Mouse (Mus musculus) bone marrow, adult 2 months (tissue): ENCODE data around the gene Zmat3. TPM values are rescaled to one million over a fixed set of nuclear protein-coding genes. Genes with fewer than 3 reads are reported as not detected.

Experiments used
- H3K27ac ChIP-seq: fragments of 200-500 bp; 2 replicates; pipeline ENCODE4 v1.5.1; 2012; ENCODE audit warnings: low read depth, mild to moderate bottlenecking, control low read depth, inconsistent platforms, low read length; ENCODE audit not compliant: control insufficient read depth, poor library complexity, insufficient read depth
- H3K4me1 ChIP-seq: fragments of 200-500 bp; 2 replicates; pipeline ENCODE4 v1.6.1; 2011; ENCODE audit warnings: low read length; ENCODE audit not compliant: control insufficient read depth, insufficient read depth
- H3K4me3 ChIP-seq: fragments of 200-500 bp; replicated peaks from 2 replicates; pipeline ENCODE3; 2011; ENCODE audit warnings: mild to moderate bottlenecking, low read depth, low read length, control low read depth; ENCODE audit not compliant: control insufficient read depth
- CTCF ChIP-seq: fragments of 200-500 bp; IDR thresholded peaks from 2 replicates; pipeline ENCODE4 v1.5.1; 2011; ENCODE audit warnings: low read length, control low read depth; ENCODE audit not compliant: control insufficient read depth, insufficient read depth
- POLR2A ChIP-seq: fragments of 200-500 bp; IDR thresholded peaks from 2 replicates; pipeline ENCODE4 v1.6.1; 2011; ENCODE audit warnings: low read depth, mild to moderate bottlenecking, control low read depth, low read length, borderline replicate concordance; ENCODE audit not compliant: control insufficient read depth
- WGBS: fragments of 180-500 bp; shearing (Covaris S2); methylation state at CpG from one replicate; pipeline ENCODE4 v1.1.7; 2018; 5-methylcytosine and 5-hydroxymethylcytosine counted together
- polyA plus RNA-seq: library from polyadenylated mRNA; stranded (reverse); fragments of >200 nt; gene quantifications from 2 replicates; pipeline ENCODE4 v1.2.4, GENCODE M21; 2011; ENCODE audit warnings: low replicate concordance; ENCODE audit not compliant: missing spikeins, insufficient read depth, insufficient read length

Zmat3 gene
- polyA plus RNA-seq, 1 experiment = 6.0 TPM

- Histone ChIP-seq H3K27ac (no peak overlapping the region), H3K4me1 (no peaks in the 10 kb centered on the region), H3K4me3 (no peak overlapping the region)
- TF ChIP-seq CTCF = no peak
- TF ChIP-seq POLR2A = no peak
- 79% methylated on average over 11 of the region's 11 CpGs for WGBS
Measured at GRCm38 (mm10) chr3:32334901-32335300, 30.9 kb downstream of the Zmat3 start.

- peak; percentile 24; the same call in 1 of the 2 replicates for TF ChIP-seq CTCF
- no peak for TF ChIP-seq POLR2A
- no peak overlapping the region for H3K4me3 ChIP-seq
- H3K4me1 ChIP-seq = no peaks in the 10 kb centered on the region
- WGBS = 30% methylated on average over 7 of the region's 7 CpGs
- H3K27ac ChIP-seq = no peak overlapping the region
Measured at GRCm38 (mm10) chr3:32333456-32334086, 32.2 kb downstream of the Zmat3 start.

GRCm38 (mm10) chr3:32317901-32318416 lies 47.9 kb downstream of the Zmat3 start:
- Histone ChIP-seq H3K4me3 (no peak overlapping the region), H3K4me1 (no peaks in the 10 kb centered on the region), H3K27ac (no peak overlapping the region)
- 14% methylated on average over 15 of the region's 15 CpGs for WGBS
- TF ChIP-seq POLR2A (no peak), CTCF (no peak)

- TF ChIP-seq CTCF (0 out of 2 replicates have a peak, but pooled peaks have one; percentile 23), POLR2A (no peak)
- no peaks in the 10 kb centered on the region for H3K4me1 ChIP-seq
- no peak overlapping the region for H3K4me3 ChIP-seq
- H3K27ac ChIP-seq = no peak overlapping the region
- WGBS = 25% methylated on average over 12 of the region's 12 CpGs
Measured at GRCm38 (mm10) chr3:32317165-32317900, 48.5 kb downstream of the Zmat3 start.

- Histone ChIP-seq H3K27ac (no peak overlapping the region), H3K4me3 (no peak overlapping the region), H3K4me1 (no peaks in the 10 kb centered on the region)
- TF ChIP-seq POLR2A (no peak), CTCF (no peak)
- 87% methylated on average over 4 of the region's 4 CpGs for WGBS
Measured at GRCm38 (mm10) chr3:32314746-32315145, 51.1 kb downstream of the Zmat3 start.

GRCm38 (mm10) chr3:32304171-32304570 lies 61.6 kb downstream of the Zmat3 start:
- TF ChIP-seq CTCF (no peak), POLR2A (no peak)
- 51% methylated on average over 1 of the region's 1 CpGs for WGBS
- Histone ChIP-seq H3K4me1 (no peaks in the 10 kb centered on the region), H3K27ac (no peak overlapping the region), H3K4me3 (no peak overlapping the region)

- Histone ChIP-seq H3K27ac (no peak overlapping the region), H3K4me3 (no peak overlapping the region), H3K4me1 (no peaks in the 10 kb centered on the region)
- TF ChIP-seq POLR2A (no peak), CTCF (no peak)
- WGBS = 66% methylated on average over 4 of the region's 4 CpGs
Measured at GRCm38 (mm10) chr3:32292001-32292400, 73.8 kb downstream of the Zmat3 start.

Other genes with a start within 250 kb of the Zmat3 start
- gene Pik3ca, start 31.7 kb upstream of the Zmat3 start, polyA plus RNA-seq = 6.3 and 8.7 TPM in 2 replicates
- gene Kcnmb3, start 126.2 kb upstream of the Zmat3 start, polyA plus RNA-seq = not detected in 2 replicates
- gene Zfp639, start 144.2 kb upstream of the Zmat3 start, polyA plus RNA-seq = 19.6 and 25.6 TPM in 2 replicates
- gene Mfn1, start 163.5 kb upstream of the Zmat3 start, polyA plus RNA-seq = 20.9 and 23.4 TPM in 2 replicates